Mouse (Mus musculus): Measurements from ENCODE around the gene Gm10271.

The Gm10271 gene

GRCm38 (mm10) chr10:116932418-116932817, 40.0 kb downstream of the Gm10271 start:
- no peak for DNase-seq (ENCODE audit: low spot score)

GRCm38 (mm10) chr10:116931497-116932179, 40.8 kb downstream of the Gm10271 start:
- no peak for DNase-seq (ENCODE audit: low spot score)

- no peak for DNase-seq (ENCODE audit: low spot score)
Observed at GRCm38 (mm10) chr10:116930936-116931335, 41.5 kb downstream of the Gm10271 start.

- peak; percentile 30 for DNase-seq (ENCODE audit: low spot score)
Observed at GRCm38 (mm10) chr10:116930506-116930905, 41.9 kb downstream of the Gm10271 start.

- DNase-seq (ENCODE audit: low spot score): peak; percentile 20
Observed at GRCm38 (mm10) chr10:116928826-116929225, 43.6 kb downstream of the Gm10271 start.

- no peak for DNase-seq (ENCODE audit: low spot score)
Observed at GRCm38 (mm10) chr10:116926428-116927113, 45.8 kb downstream of the Gm10271 start.

- DNase-seq (ENCODE audit: low spot score): no peak
Observed at GRCm38 (mm10) chr10:116923651-116924495, 48.5 kb downstream of the Gm10271 start.

- no peak for DNase-seq (ENCODE audit: low spot score)
Observed at GRCm38 (mm10) chr10:116922161-116922560, 50.2 kb downstream of the Gm10271 start.

GRCm38 (mm10) chr10:116921416-116921815, 51.0 kb downstream of the Gm10271 start:
- no peak for DNase-seq (ENCODE audit: low spot score)

- no peak for DNase-seq (ENCODE audit: low spot score)
Observed at GRCm38 (mm10) chr10:116920641-116921040, 51.8 kb downstream of the Gm10271 start.

GRCm38 (mm10) chr10:116919368-116920317, 52.8 kb downstream of the Gm10271 start:
- DNase-seq (ENCODE audit: low spot score): no peak

- DNase-seq (ENCODE audit: low spot score): no peak
Observed at GRCm38 (mm10) chr10:116916581-116916980, 55.8 kb downstream of the Gm10271 start.

- DNase-seq (ENCODE audit: low spot score): no peak
Observed at GRCm38 (mm10) chr10:116915286-116915685, 57.1 kb downstream of the Gm10271 start.

GRCm38 (mm10) chr10:116914586-116914985, 57.8 kb downstream of the Gm10271 start:
- DNase-seq (ENCODE audit: low spot score): peak; percentile 48

- DNase-seq (ENCODE audit: low spot score): no peak
Observed at GRCm38 (mm10) chr10:116913647-116914273, 58.6 kb downstream of the Gm10271 start.

GRCm38 (mm10) chr10:116912850-116913249, 59.6 kb downstream of the Gm10271 start:
- DNase-seq (ENCODE audit: low spot score): no peak

GRCm38 (mm10) chr10:116908901-116909642, 63.3 kb downstream of the Gm10271 start:
- DNase-seq (ENCODE audit: low spot score): no peak
